Mouse (Mus musculus) liver, postnatal 0 days (tissue): ENCODE data around the gene Kcna5.

Experiments
- CTCF ChIP-seq: sonication (generic); IDR thresholded peaks from 2 replicates; pipeline ENCODE4 v1.5.1; 2016; ENCODE audit warnings: antibody characterized with exemption, low read depth
- EP300 ChIP-seq: IDR thresholded peaks from 2 replicates; pipeline ENCODE4 v1.6.1; 2016; ENCODE audit warnings: antibody characterized with exemption, low read depth, mild to moderate bottlenecking

- TF ChIP-seq CTCF: no peak
- no peak for TF ChIP-seq EP300
These were observed 50.3 kb downstream of the Kcna5 start for GRCm38 (mm10) chr6:126484887-126485286.
